8 mouse cellular contexts compared by ENCODE assay signal in the genomic region with DNA sequence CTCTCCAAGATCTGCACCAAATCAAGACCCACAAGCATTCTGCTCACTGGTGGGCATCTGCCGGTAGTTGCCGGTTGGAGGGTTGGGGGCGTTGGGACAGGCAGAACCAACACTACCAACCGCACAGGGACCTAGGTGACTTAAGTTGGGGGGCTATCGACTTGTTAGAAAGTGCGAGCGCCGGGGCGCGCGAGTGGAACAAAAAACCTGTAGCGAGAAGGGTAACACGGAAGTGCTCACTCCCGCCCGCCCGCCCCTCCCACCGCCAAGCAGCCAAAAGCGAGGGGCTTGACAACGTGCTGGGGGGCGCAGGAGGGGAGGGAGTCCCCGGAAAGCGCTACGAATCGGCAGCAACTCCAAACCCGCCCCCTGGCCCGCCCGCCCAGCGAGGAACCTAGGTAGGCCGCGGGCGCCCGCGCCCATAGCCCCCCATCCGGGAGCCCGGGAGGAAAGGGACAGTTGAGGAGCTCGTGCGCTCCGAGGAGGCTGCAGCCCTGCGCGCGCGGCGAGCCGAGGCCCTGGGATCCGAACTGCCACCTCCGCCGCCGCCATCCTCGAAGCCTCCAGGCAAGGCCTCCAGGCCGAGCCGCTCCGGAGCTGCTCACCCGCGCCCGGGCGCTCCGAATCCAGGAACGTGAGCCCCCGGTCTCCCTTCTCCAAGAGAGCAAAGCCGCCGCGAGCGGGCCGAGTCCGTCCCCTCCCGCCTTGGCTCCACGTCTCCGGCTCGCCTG. TPM values are rescaled to one million over a fixed set of nuclear protein-coding genes. Genes with fewer than 3 reads are reported as not detected.
DNase-seq lines count a peak whose midpoint lies in the region; ATAC-seq lines count a peak whose summit lies in the region.

No protein-coding gene starts in this region.

- peak overlapping the region; percentile 93 for H3K27ac ChIP-seq in forebrain, embryonic 12.5 days
- peak overlapping the region; percentile 98 for H3K27ac ChIP-seq in kidney, embryonic 15.5 days
- H3K27ac ChIP-seq in midbrain, embryonic 14.5 days (replicated peaks; ENCODE audit: low read depth, low read length): peak overlapping the region; percentile 91

- 0% methylated on average over 54 of the region's 69 CpGs for WGBS in forebrain, embryonic 12.5 days
- under 1% methylated on average over 55 of the region's 69 CpGs for WGBS in kidney, embryonic 15.5 days
- WGBS in midbrain, embryonic 14.5 days: under 1% methylated on average over 64 of the region's 69 CpGs

- peak overlapping the region; percentile 93 for H3K4me2 ChIP-seq in forebrain, embryonic 12.5 days
- peak overlapping the region; percentile 83 for H3K4me2 ChIP-seq in kidney, embryonic 15.5 days
- H3K4me2 ChIP-seq in midbrain, embryonic 14.5 days (ENCODE audit: low read length): peak overlapping the region; percentile 93

- peaks cover 25% of the 10 kb centered on the region for H3K4me1 ChIP-seq in forebrain, embryonic 12.5 days
- peaks cover 19% of the 10 kb centered on the region for H3K4me1 ChIP-seq in kidney, embryonic 15.5 days
- peaks cover 16% of the 10 kb centered on the region for H3K4me1 ChIP-seq in midbrain, embryonic 14.5 days (ENCODE audit: control insufficient read depth, insufficient read depth, low read length)

- no peaks in the 10 kb centered on the region for H3K27me3 ChIP-seq in forebrain, embryonic 12.5 days
- no peaks in the 10 kb centered on the region for H3K27me3 ChIP-seq in kidney, embryonic 15.5 days
- H3K27me3 ChIP-seq in midbrain, embryonic 14.5 days (ENCODE audit: control insufficient read depth, insufficient read depth, low read length): no peaks in the 10 kb centered on the region

- peak overlapping the region; percentile 98 for H3K9ac ChIP-seq in forebrain, embryonic 12.5 days
- peak overlapping the region; percentile 99 for H3K9ac ChIP-seq in kidney, embryonic 15.5 days
- peak overlapping the region; percentile 90 for H3K9ac ChIP-seq in midbrain, embryonic 14.5 days (replicated peaks; ENCODE audit: low read length)

- peak; percentile 19 for DNase-seq in adrenal gland, adult 8-10 months
- DNase-seq in adrenal gland, adult 2 months: no peak
- DNase-seq in ovary, adult 18-20 months (ENCODE audit: low spot score): peak; percentile 3
- no peak for DNase-seq in ovary, postnatal 36 days (ENCODE audit: low spot score)
- DNase-seq in midbrain, embryonic 14.5 days: peak; percentile 63
- DNase-seq in thymus, adult 18-20 months: peak; percentile 56 to 72

- H3K4me3 ChIP-seq in forebrain, embryonic 12.5 days (replicated peaks): peak overlapping the region; percentile 98
- peak overlapping the region; percentile 85 for H3K4me3 ChIP-seq in kidney, embryonic 15.5 days (replicated peaks)
- peak overlapping the region; percentile 97 for H3K4me3 ChIP-seq in midbrain, embryonic 14.5 days (replicated peaks; ENCODE audit: low read depth, low read length)

- ATAC-seq in forebrain, embryonic 12.5 days (ENCODE audit: low FRiP score): peak; percentile 8; the same call in 1 of the 2 replicates
- ATAC-seq in kidney, embryonic 15.5 days (replicated peaks; ENCODE audit: low FRiP score): peak; percentile 4; the same call in 1 of the 2 replicates
- ATAC-seq in midbrain, embryonic 14.5 days (ENCODE audit: low FRiP score, low TSS enrichment): no peak; the same call in 1 of the 2 replicates

- H3K9me3 ChIP-seq in forebrain, embryonic 12.5 days: no peaks in the 10 kb centered on the region
- H3K9me3 ChIP-seq in kidney, embryonic 15.5 days (replicated peaks): no peaks in the 10 kb centered on the region
- H3K9me3 ChIP-seq in midbrain, embryonic 14.5 days (ENCODE audit: control insufficient read depth, low read length): no peaks in the 10 kb centered on the region

- H3K36me3 ChIP-seq in forebrain, embryonic 12.5 days (replicated peaks): 0 out of 2 replicates have a peak, but pooled peaks cover 8% of the 10 kb centered on the region
- 0 out of 2 replicates have a peak, but pooled peaks cover 12% of the 10 kb centered on the region for H3K36me3 ChIP-seq in kidney, embryonic 15.5 days
- no peaks in the 10 kb centered on the region for H3K36me3 ChIP-seq in midbrain, embryonic 14.5 days (ENCODE audit: control insufficient read depth, insufficient read depth, low read length)

RNA-seq across cellular contexts. Expression of gene Cnot1, which starts 0.6 kb away (rescaled TPM):
- 100 to 1,000 TPM; 150 to 189 (median 178) TPM for total RNA-seq in adrenal gland, adult 8-10 months (2022)
- 100 to 1,000 TPM; 113 to 193 TPM for total RNA-seq in adrenal gland, adult 2 months (2021)
- 27.6 and 52.4 TPM in 2 replicates for polyA plus RNA-seq in adrenal gland, adult 2 months (2012; rRNA removed)
- 92.0 and 105 TPM in 2 replicates for polyA plus RNA-seq in forebrain, embryonic 12.5 days (2016; fragmentation: Nextera tagmentation; extraction: Ambion mirVana)
- 64.0 and 76.2 TPM in 2 replicates for polyA plus RNA-seq in kidney, embryonic 15.5 days (2015; fragmentation: Nextera tagmentation; extraction: Ambion mirVana)
- 50.8 and 76.9 TPM in 2 replicates for polyA plus RNA-seq in midbrain, embryonic 14.5 days (2014; fragmentation: Nextera tagmentation; extraction: Ambion mirVana)

RNA-seq across cellular contexts. Expression of gene Sap18b, which starts 18.5 kb away (rescaled TPM):
- 100 to 1,000 TPM in 2 of 4 experiments, 10 to 100 TPM in 2; 70.8 to 216 (median 120) TPM for total RNA-seq in adrenal gland, adult 8-10 months (2022)
- total RNA-seq in adrenal gland, adult 2 months (2021): 100 to 1,000 TPM; 178 to 183 TPM
- 25.5 and 27.5 TPM in 2 replicates for polyA plus RNA-seq in adrenal gland, adult 2 months (2012; rRNA removed)
- 355 and 368 TPM in 2 replicates for polyA plus RNA-seq in forebrain, embryonic 12.5 days (2016; fragmentation: Nextera tagmentation; extraction: Ambion mirVana)
- 358 and 384 TPM in 2 replicates for polyA plus RNA-seq in kidney, embryonic 15.5 days (2015; fragmentation: Nextera tagmentation; extraction: Ambion mirVana)
- 225 and 233 TPM in 2 replicates for polyA plus RNA-seq in midbrain, embryonic 14.5 days (2014; fragmentation: Nextera tagmentation; extraction: Ambion mirVana)

RNA-seq across cellular contexts. Expression of gene Slc38a7, which starts 46.7 kb away (rescaled TPM):
- 10 to 100 TPM; 21.9 to 27.3 (median 26.1) TPM for total RNA-seq in adrenal gland, adult 8-10 months (2022)
- 10 to 100 TPM; 16.8 to 20.8 TPM for total RNA-seq in adrenal gland, adult 2 months (2021)
- 26.7 and 34.1 TPM in 2 replicates for polyA plus RNA-seq in adrenal gland, adult 2 months (2012; rRNA removed)
- polyA plus RNA-seq in forebrain, embryonic 12.5 days (2016; fragmentation: Nextera tagmentation; extraction: Ambion mirVana): 19.4 and 21.3 TPM in 2 replicates
- 14.6 and 16.4 TPM in 2 replicates for polyA plus RNA-seq in kidney, embryonic 15.5 days (2015; fragmentation: Nextera tagmentation; extraction: Ambion mirVana)
- 27.0 and 27.5 TPM in 2 replicates for polyA plus RNA-seq in midbrain, embryonic 14.5 days (2014; fragmentation: Nextera tagmentation; extraction: Ambion mirVana)

Comparison
In these comparisons a context has a peak if more than half of its experiments do, and no peak if none do; other contexts are left out.
1. DNase-seq: peak in adrenal gland, adult 8-10 months (single experiment), ovary, adult 18-20 months (single experiment), midbrain, embryonic 14.5 days (single experiment) and thymus, adult 18-20 months (2 of 2); none in adrenal gland, adult 2 months (single experiment) and ovary, postnatal 36 days (single experiment).
2. Peak in every context shown above with its lines, with median percentiles within 50 percentile points of each other: H3K27ac ChIP-seq, H3K4me2 ChIP-seq, H3K4me3 ChIP-seq and H3K9ac ChIP-seq.